Mouse (Mus musculus): ENCODE data around the gene Rbck1. TPM values are rescaled to one million over a fixed set of nuclear protein-coding genes. Genes with fewer than 3 reads are reported as not detected.

The Rbck1 gene
- polyA plus RNA-seq, 1 experiment from 2014 or later = 104 TPM

DNA sequence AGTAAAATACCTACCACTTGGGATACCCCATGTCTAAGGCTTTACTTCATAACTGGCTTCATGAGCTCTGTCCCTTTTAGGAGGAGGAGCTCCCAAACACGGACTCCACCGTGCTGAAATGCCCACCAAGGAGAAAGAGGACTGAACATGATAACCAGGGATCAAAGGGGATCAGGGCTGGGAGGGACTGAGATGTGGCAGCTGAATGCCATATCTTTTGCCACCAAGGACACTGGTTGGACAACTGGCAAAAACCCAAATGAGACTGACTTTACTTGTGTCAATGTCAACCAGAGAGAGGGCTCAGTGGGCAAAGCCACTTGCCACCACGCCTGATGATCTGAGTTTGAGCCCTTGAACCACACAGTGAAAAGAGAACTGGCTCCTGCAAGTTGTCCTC is 7.6 kb downstream of the Rbck1 start:
- Histone ChIP-seq H3K4me1 (replicated peaks; ENCODE audit: control insufficient read depth, insufficient read depth, low read length) (0 out of 2 replicates have a peak, but pooled peaks cover 3% of the 10 kb centered on the region), H3K4me3 (ENCODE audit: low read depth, low read length) (no peak overlapping the region), H3K36me3 (ENCODE audit: control insufficient read depth, insufficient read depth, low read length) (peaks cover 44% of the 10 kb centered on the region), H3K4me2 (no peak overlapping the region), H3K9me3 (ENCODE audit: control insufficient read depth, low read length) (no peaks in the 10 kb centered on the region), H3K27me3 (replicated peaks; ENCODE audit: control insufficient read depth, insufficient read depth, low read length) (no peaks in the 10 kb centered on the region), H3K27ac (ENCODE audit: low read depth, low read length) (no peak overlapping the region), H3K9ac (ENCODE audit: low read depth, low read length) (no peak overlapping the region)
- 86% methylated on average over 3 of the region's 3 CpGs for WGBS
- ATAC-seq (replicated peaks; ENCODE audit: low FRiP score) (no peak), DNase-seq (ENCODE audit: low spot score) (no peak)

DNA sequence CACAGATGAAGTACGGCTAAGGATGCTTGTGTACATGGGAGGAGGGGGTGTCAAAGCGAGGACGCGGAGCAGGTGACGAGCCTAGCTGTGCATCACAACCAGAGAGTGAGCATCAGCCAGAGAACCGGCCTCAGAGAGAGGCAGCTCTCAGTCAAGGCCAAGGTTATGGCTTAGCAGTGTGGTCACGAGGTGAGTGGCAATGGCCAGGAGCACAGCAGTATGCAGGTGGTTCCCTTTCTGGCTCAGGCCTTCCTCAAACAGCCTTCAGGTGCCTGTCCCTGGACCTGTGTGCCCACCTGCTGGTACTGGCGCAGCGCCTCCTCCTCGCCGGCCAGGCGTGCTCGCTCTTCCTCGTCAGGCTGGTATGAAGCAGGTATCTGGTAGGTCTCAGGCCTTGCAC is 8.5 kb downstream of the Rbck1 start:
- ATAC-seq (replicated peaks; ENCODE audit: low FRiP score) (no peak), DNase-seq (ENCODE audit: low spot score) (no peak)
- peaks cover 45% of the 10 kb centered on the region for H3K36me3 ChIP-seq (ENCODE audit: control insufficient read depth, insufficient read depth, low read length)
- no peaks in the 10 kb centered on the region for H3K9me3 ChIP-seq (ENCODE audit: control insufficient read depth, low read length)
- 0 out of 2 replicates have a peak, but pooled peaks cover 3% of the 10 kb centered on the region for H3K4me1 ChIP-seq (replicated peaks; ENCODE audit: control insufficient read depth, insufficient read depth, low read length)
- no peak overlapping the region for H3K27ac ChIP-seq (ENCODE audit: low read depth, low read length)
- 96% methylated on average over 14 of the region's 14 CpGs for WGBS
- no peak overlapping the region for H3K4me2 ChIP-seq
- H3K9ac ChIP-seq (ENCODE audit: low read depth, low read length) = no peak overlapping the region
- no peaks in the 10 kb centered on the region for H3K27me3 ChIP-seq (replicated peaks; ENCODE audit: control insufficient read depth, insufficient read depth, low read length)
- no peak overlapping the region for H3K4me3 ChIP-seq (ENCODE audit: low read depth, low read length)

- no peaks in the 10 kb centered on the region for H3K9me3 ChIP-seq (ENCODE audit: control insufficient read depth, low read length)
- H3K9ac ChIP-seq (ENCODE audit: low read depth, low read length) = no peak overlapping the region
- DNase-seq (ENCODE audit: low spot score) (no peak), ATAC-seq (replicated peaks; ENCODE audit: low FRiP score) (no peak)
- 98% methylated on average over 6 of the region's 6 CpGs for WGBS
- no peaks in the 10 kb centered on the region for H3K4me1 ChIP-seq (replicated peaks; ENCODE audit: control insufficient read depth, insufficient read depth, low read length)
- H3K36me3 ChIP-seq (ENCODE audit: control insufficient read depth, insufficient read depth, low read length) = peaks cover 50% of the 10 kb centered on the region
- no peak overlapping the region for H3K4me3 ChIP-seq (ENCODE audit: low read depth, low read length)
- H3K27me3 ChIP-seq (replicated peaks; ENCODE audit: control insufficient read depth, insufficient read depth, low read length) = no peaks in the 10 kb centered on the region
- H3K27ac ChIP-seq (ENCODE audit: low read depth, low read length) = no peak overlapping the region
- H3K4me2 ChIP-seq = no peak overlapping the region
Measured at GRCm38 (mm10) chr2:152322198-152322597, 10.3 kb downstream of the Rbck1 start.

DNA sequence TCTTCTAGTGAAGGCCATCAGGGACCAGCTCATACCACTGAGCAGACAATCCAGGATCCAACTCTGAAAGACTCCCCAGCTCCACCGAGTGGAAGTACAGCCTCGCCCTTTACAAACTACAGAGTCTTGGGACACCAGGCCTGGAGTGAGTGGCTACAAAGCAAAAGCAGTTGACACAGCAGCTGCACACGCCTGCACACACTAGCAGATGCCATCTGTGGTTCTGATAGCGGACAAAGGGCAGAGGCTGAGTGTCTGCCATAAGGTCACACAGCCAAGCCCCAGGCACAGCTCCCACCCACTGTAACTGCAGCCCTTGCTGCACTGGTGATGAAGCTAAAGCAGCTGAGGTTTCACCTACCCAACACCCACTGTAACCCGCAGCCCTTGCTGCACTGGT is 10.9 kb downstream of the Rbck1 start:
- ATAC-seq (replicated peaks; ENCODE audit: low FRiP score) = no peak
- Histone ChIP-seq H3K27me3 (replicated peaks; ENCODE audit: control insufficient read depth, insufficient read depth, low read length) (no peaks in the 10 kb centered on the region), H3K27ac (ENCODE audit: low read depth, low read length) (no peak overlapping the region), H3K9ac (ENCODE audit: low read depth, low read length) (no peak overlapping the region), H3K36me3 (ENCODE audit: control insufficient read depth, insufficient read depth, low read length) (peaks cover 53% of the 10 kb centered on the region), H3K4me2 (no peak overlapping the region), H3K4me3 (ENCODE audit: low read depth, low read length) (no peak overlapping the region), H3K9me3 (ENCODE audit: control insufficient read depth, low read length) (no peaks in the 10 kb centered on the region), H3K4me1 (replicated peaks; ENCODE audit: control insufficient read depth, insufficient read depth, low read length) (no peaks in the 10 kb centered on the region)
- WGBS = 80% methylated on average over 5 of the region's 5 CpGs
- DNase-seq (ENCODE audit: low spot score) = no peak

GRCm38 (mm10) chr2:152317054-152317453 is 15.4 kb downstream of the Rbck1 start:
- no peaks in the 10 kb centered on the region for H3K9me3 ChIP-seq (ENCODE audit: control insufficient read depth, low read length)
- no peak overlapping the region for H3K9ac ChIP-seq (ENCODE audit: low read depth, low read length)
- DNase-seq (ENCODE audit: low spot score) = no peak
- H3K4me3 ChIP-seq (ENCODE audit: low read depth, low read length) = no peak overlapping the region
- ATAC-seq (replicated peaks; ENCODE audit: low FRiP score) = no peak
- H3K27ac ChIP-seq (ENCODE audit: low read depth, low read length) = no peak overlapping the region
- H3K36me3 ChIP-seq (ENCODE audit: control insufficient read depth, insufficient read depth, low read length) = peaks cover 44% of the 10 kb centered on the region
- no peaks in the 10 kb centered on the region for H3K27me3 ChIP-seq (replicated peaks; ENCODE audit: control insufficient read depth, insufficient read depth, low read length)
- H3K4me2 ChIP-seq = no peak overlapping the region
- H3K4me1 ChIP-seq (replicated peaks; ENCODE audit: control insufficient read depth, insufficient read depth, low read length) = no peaks in the 10 kb centered on the region
- 83% methylated on average over 6 of the region's 6 CpGs for WGBS

GRCm38 (mm10) chr2:152313926-152314325 is 18.5 kb downstream of the Rbck1 start:
- no peak overlapping the region for H3K9ac ChIP-seq (ENCODE audit: low read depth, low read length)
- no peak overlapping the region for H3K27ac ChIP-seq (ENCODE audit: low read depth, low read length)
- WGBS = 90% methylated on average over 6 of the region's 6 CpGs
- H3K9me3 ChIP-seq (ENCODE audit: control insufficient read depth, low read length) = no peaks in the 10 kb centered on the region
- H3K4me2 ChIP-seq = no peak overlapping the region
- peaks cover 47% of the 10 kb centered on the region for H3K36me3 ChIP-seq (ENCODE audit: control insufficient read depth, insufficient read depth, low read length)
- H3K4me1 ChIP-seq (replicated peaks; ENCODE audit: control insufficient read depth, insufficient read depth, low read length) = no peaks in the 10 kb centered on the region
- H3K4me3 ChIP-seq (ENCODE audit: low read depth, low read length) = no peak overlapping the region
- H3K27me3 ChIP-seq (replicated peaks; ENCODE audit: control insufficient read depth, insufficient read depth, low read length) = no peaks in the 10 kb centered on the region
- ATAC-seq (replicated peaks; ENCODE audit: low FRiP score) (no peak), DNase-seq (ENCODE audit: low spot score) (no peak)

DNA sequence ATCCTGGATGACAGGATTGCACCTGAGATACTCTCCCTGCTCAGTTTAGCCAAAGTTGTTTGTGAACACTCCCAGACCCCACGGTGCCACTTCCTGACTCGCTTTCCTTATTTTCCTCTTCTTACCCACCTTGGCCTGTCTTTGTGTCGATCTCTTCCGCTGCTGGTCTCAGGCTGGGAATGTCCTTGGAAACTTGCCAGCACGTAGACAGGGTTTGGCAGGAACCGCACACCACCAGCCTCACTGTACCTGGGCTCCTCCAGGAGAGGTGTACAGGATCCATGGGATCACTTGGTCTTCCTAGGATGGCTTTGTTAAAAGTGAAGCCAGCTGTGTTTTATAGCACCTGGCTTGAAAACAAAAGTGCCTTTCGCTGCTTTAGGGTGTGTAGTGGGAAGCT is 19.5 kb downstream of the Rbck1 start:
- Histone ChIP-seq H3K36me3 (ENCODE audit: control insufficient read depth, insufficient read depth, low read length) (peaks cover 48% of the 10 kb centered on the region), H3K9ac (ENCODE audit: low read depth, low read length) (no peak overlapping the region), H3K9me3 (ENCODE audit: control insufficient read depth, low read length) (no peaks in the 10 kb centered on the region), H3K4me1 (replicated peaks; ENCODE audit: control insufficient read depth, insufficient read depth, low read length) (no peaks in the 10 kb centered on the region), H3K27me3 (replicated peaks; ENCODE audit: control insufficient read depth, insufficient read depth, low read length) (no peaks in the 10 kb centered on the region), H3K4me2 (no peak overlapping the region), H3K27ac (ENCODE audit: low read depth, low read length) (no peak overlapping the region), H3K4me3 (ENCODE audit: low read depth, low read length) (no peak overlapping the region)
- no peak for ATAC-seq (replicated peaks; ENCODE audit: low FRiP score)
- DNase-seq (ENCODE audit: low spot score) = no peak
- WGBS = 90% methylated on average over 7 of the region's 7 CpGs

GRCm38 (mm10) chr2:152307186-152307585 is 25.3 kb downstream of the Rbck1 start:
- DNase-seq (ENCODE audit: low spot score) (no peak), ATAC-seq (replicated peaks; ENCODE audit: low FRiP score) (no peak)
- Histone ChIP-seq H3K9ac (ENCODE audit: low read depth, low read length) (no peak overlapping the region), H3K9me3 (ENCODE audit: control insufficient read depth, low read length) (no peaks in the 10 kb centered on the region), H3K4me3 (ENCODE audit: low read depth, low read length) (no peak overlapping the region), H3K27ac (ENCODE audit: low read depth, low read length) (no peak overlapping the region), H3K4me1 (replicated peaks; ENCODE audit: control insufficient read depth, insufficient read depth, low read length) (no peaks in the 10 kb centered on the region), H3K27me3 (replicated peaks; ENCODE audit: control insufficient read depth, insufficient read depth, low read length) (no peaks in the 10 kb centered on the region), H3K36me3 (ENCODE audit: control insufficient read depth, insufficient read depth, low read length) (peaks cover 46% of the 10 kb centered on the region), H3K4me2 (no peak overlapping the region)
- WGBS = 87% methylated on average over 3 of the region's 3 CpGs

- H3K36me3 ChIP-seq (ENCODE audit: control insufficient read depth, insufficient read depth, low read length) = peaks cover 36% of the 10 kb centered on the region
- no peak overlapping the region for H3K4me2 ChIP-seq
- 92% methylated on average over 6 of the region's 6 CpGs for WGBS
- H3K9me3 ChIP-seq (ENCODE audit: control insufficient read depth, low read length) = no peaks in the 10 kb centered on the region
- H3K27me3 ChIP-seq (replicated peaks; ENCODE audit: control insufficient read depth, insufficient read depth, low read length) = no peaks in the 10 kb centered on the region
- H3K27ac ChIP-seq (ENCODE audit: low read depth, low read length) = no peak overlapping the region
- H3K4me1 ChIP-seq (replicated peaks; ENCODE audit: control insufficient read depth, insufficient read depth, low read length) = no peaks in the 10 kb centered on the region
- no peak overlapping the region for H3K9ac ChIP-seq (ENCODE audit: low read depth, low read length)
- no peak overlapping the region for H3K4me3 ChIP-seq (ENCODE audit: low read depth, low read length)
- ATAC-seq (replicated peaks; ENCODE audit: low FRiP score) (no peak), DNase-seq (ENCODE audit: low spot score) (no peak)
Measured at GRCm38 (mm10) chr2:152305480-152305879, 27.0 kb downstream of the Rbck1 start.
